Mouse (Mus musculus) MEL (cell line): ENCODE results near the gene Wdr4. TPM values are rescaled to one million over a fixed set of nuclear protein-coding genes. Genes with fewer than 3 reads are reported as not detected.
A peak's percentile ranks its signal among the peaks of the same experiment; 100 is the strongest.
"Not testable (repeated sequence)": the region's sequence is repeated elsewhere in the genome, so short reads cannot be mapped to it uniquely, and the experiment has no call there.

Experiments used
- DNase-seq: peaks from one replicate; pipeline ENCODE4 v3.0.0; 2011; ENCODE audit warnings: low read depth, low spot score
- H3K27ac ChIP-seq: 2 replicates; pipeline ENCODE4 v1.5.1; 2012; ENCODE audit warnings: low read depth, mild to moderate bottlenecking, control low read depth, low read length, moderate library complexity; ENCODE audit not compliant: control insufficient read depth
- H3K27me3 ChIP-seq, 2 experiments: fragments of 150-350 bp in 1 of 2; sonication (generic) in 1 of 2; 2 replicates each; pipeline ENCODE4 v1.6.1; 2012; ENCODE audit warnings: low read length in 2 of 2, mild to moderate bottlenecking in 2 of 2, improper control_type of control experiment in 1 of 2, moderate library complexity in 1 of 2; ENCODE audit not compliant: insufficient read depth in 2 of 2, control insufficient read depth in 1 of 2
- H3K36me3 ChIP-seq, 2 experiments: 2 replicates each; pipeline ENCODE4 v1.6.1; 2012 to 2014; ENCODE audit warnings: low read length in 2 of 2, improper control_type of control experiment in 1 of 2, inconsistent platforms in 1 of 2, mild to moderate bottlenecking in 1 of 2; ENCODE audit not compliant: insufficient read depth in 2 of 2, control insufficient read depth in 1 of 2
- H3K4me1 ChIP-seq, 2 experiments: fragments of 150-350 bp in 1 of 2; sonication (generic) in 1 of 2; 2 replicates each; pipeline ENCODE4 v1.6.1; 2012; ENCODE audit warnings: low read length in 2 of 2, improper control_type of control experiment in 1 of 2, mild to moderate bottlenecking in 1 of 2; ENCODE audit not compliant: insufficient read depth in 2 of 2, control insufficient read depth in 1 of 2
- H3K4me3 ChIP-seq, 2 experiments: fragments of 150-350 bp in 1 of 2; sonication (generic) in 1 of 2; 2 replicates each; pipeline ENCODE4 v1.5.1; 2012; ENCODE audit warnings: low read depth in 2 of 2, low read length in 2 of 2, mild to moderate bottlenecking in 2 of 2, moderate library complexity in 2 of 2, control low read depth in 1 of 2, improper control_type of control experiment in 1 of 2; ENCODE audit not compliant: control insufficient read depth in 1 of 2, insufficient read depth in 1 of 2
- H3K79me2 ChIP-seq: 2 replicates; pipeline ENCODE4 v1.6.1; 2012; ENCODE audit warnings: mild to moderate bottlenecking, low read length, moderate library complexity; ENCODE audit not compliant: control insufficient read depth, poor library complexity, insufficient read depth
- H3K9ac ChIP-seq: 2 replicates; pipeline ENCODE4 v1.6.1; 2012; ENCODE audit warnings: low read depth, mild to moderate bottlenecking, control low read depth, low read length, moderate library complexity; ENCODE audit not compliant: control insufficient read depth, poor library complexity, severe bottlenecking
- H3K9me3 ChIP-seq: fragments of 150-350 bp; sonication (generic); replicated peaks from 2 replicates; pipeline ENCODE4 v1.6.1; 2012; ENCODE audit warnings: mild to moderate bottlenecking, low read length, improper control_type of control experiment, moderate library complexity; ENCODE audit not compliant: insufficient read depth
- CHD2 ChIP-seq: IDR thresholded peaks from 2 replicates; pipeline ENCODE4 v1.6.1; 2011; ENCODE audit warnings: low read length, improper control_type of control experiment
- CTCF ChIP-seq, 3 experiments: IDR thresholded peaks in 2 of 3; conservative IDR thresholded peaks in 1 of 3; 2 replicates each; pipeline ENCODE4 v1.5.1; 2011 to 2012; ENCODE audit warnings: low read length in 3 of 3, low read depth in 2 of 3, mild to moderate bottlenecking in 2 of 3, improper control_type of control experiment in 1 of 3, inconsistent platforms in 1 of 3, mixed read lengths in 1 of 3, moderate library complexity in 1 of 3; ENCODE audit not compliant: control insufficient read depth in 1 of 3, insufficient read depth in 1 of 3, poor library complexity in 1 of 3, severe bottlenecking in 1 of 3
- ELF1 ChIP-seq: IDR thresholded peaks from 2 replicates; pipeline ENCODE4 v1.6.1; 2014; ENCODE audit warnings: low read depth, mild to moderate bottlenecking, inconsistent platforms, low read length, improper control_type of control experiment, moderate library complexity
- EP300 ChIP-seq, 2 experiments: IDR thresholded peaks; 2 replicates each; pipeline ENCODE4 v1.6.1; 2011; ENCODE audit warnings: improper control_type of control experiment in 2 of 2, low read length in 2 of 2, low read depth in 1 of 2, mild to moderate bottlenecking in 1 of 2
- HCFC1 ChIP-seq: IDR thresholded peaks from 2 replicates; pipeline ENCODE4 v1.6.1; 2012; ENCODE audit warnings: low read depth, mild to moderate bottlenecking, inconsistent platforms, low read length, improper control_type of control experiment, moderate library complexity
- MYB ChIP-seq: IDR thresholded peaks from 2 replicates; pipeline ENCODE4 v1.6.1; 2011; ENCODE audit warnings: mild to moderate bottlenecking, low read depth, low read length, improper control_type of control experiment
- MYC ChIP-seq: IDR thresholded peaks from 2 replicates; pipeline ENCODE4 v1.6.1; 2011; ENCODE audit warnings: low read depth, mild to moderate bottlenecking, low read length, improper control_type of control experiment, moderate library complexity
- POLR2A ChIP-seq, 2 experiments: IDR thresholded peaks; 2 replicates each; pipeline ENCODE4 v1.6.1; 2011 to 2012; ENCODE audit warnings: low read length in 2 of 2, mild to moderate bottlenecking in 2 of 2, control low read depth in 1 of 2, improper control_type of control experiment in 1 of 2, low read depth in 1 of 2, moderate library complexity in 1 of 2; ENCODE audit not compliant: control insufficient read depth in 1 of 2, insufficient read depth in 1 of 2, poor library complexity in 1 of 2
- RAD21 ChIP-seq: IDR thresholded peaks from 2 replicates; pipeline ENCODE4 v1.6.1; 2011; ENCODE audit warnings: mild to moderate bottlenecking, low read depth, low read length, improper control_type of control experiment
- TAL1 ChIP-seq: IDR thresholded peaks from 2 replicates; pipeline ENCODE4 v1.6.1; 2012; ENCODE audit warnings: mild to moderate bottlenecking, inconsistent platforms, low read length, moderate library complexity, mixed read lengths
- UBTF ChIP-seq: IDR thresholded peaks from 2 replicates; pipeline ENCODE4 v1.6.1; 2012; ENCODE audit warnings: low read depth, mild to moderate bottlenecking, inconsistent platforms, low read length, improper control_type of control experiment, moderate library complexity, borderline replicate concordance; ENCODE audit not compliant: insufficient read depth
- ZMIZ1 ChIP-seq: IDR thresholded peaks from 2 replicates; pipeline ENCODE4 v1.6.1; 2012; ENCODE audit warnings: low read depth, mild to moderate bottlenecking, inconsistent platforms, low read length, improper control_type of control experiment, moderate library complexity
- polyA plus RNA-seq, 2 experiments: library from polyadenylated mRNA; stranded (reverse) in 1 of 2; unstranded in 1 of 2; fragments of >175 nt in 1 of 2; fragments of >200 nt in 1 of 2; gene quantifications; 2 replicates each; pipeline versions ENCODE4 v1.2.1 to v1.2.4; 2012; ENCODE audit warnings: low replicate concordance in 2 of 2, low read depth in 1 of 2; ENCODE audit not compliant: insufficient read length in 2 of 2, insufficient read depth in 1 of 2, missing spikeins in 1 of 2
- total RNA-seq: library from RNA; depleted of rRNA; stranded (reverse); fragments of 300-350 nt; gene quantifications from 2 replicates; pipeline ENCODE4 v1.2.3, GENCODE M21; 2012

Wdr4 gene
- total and polyA plus RNA-seq, 3 experiments, result 109 to 118 TPM; not detected in 1

DNA sequence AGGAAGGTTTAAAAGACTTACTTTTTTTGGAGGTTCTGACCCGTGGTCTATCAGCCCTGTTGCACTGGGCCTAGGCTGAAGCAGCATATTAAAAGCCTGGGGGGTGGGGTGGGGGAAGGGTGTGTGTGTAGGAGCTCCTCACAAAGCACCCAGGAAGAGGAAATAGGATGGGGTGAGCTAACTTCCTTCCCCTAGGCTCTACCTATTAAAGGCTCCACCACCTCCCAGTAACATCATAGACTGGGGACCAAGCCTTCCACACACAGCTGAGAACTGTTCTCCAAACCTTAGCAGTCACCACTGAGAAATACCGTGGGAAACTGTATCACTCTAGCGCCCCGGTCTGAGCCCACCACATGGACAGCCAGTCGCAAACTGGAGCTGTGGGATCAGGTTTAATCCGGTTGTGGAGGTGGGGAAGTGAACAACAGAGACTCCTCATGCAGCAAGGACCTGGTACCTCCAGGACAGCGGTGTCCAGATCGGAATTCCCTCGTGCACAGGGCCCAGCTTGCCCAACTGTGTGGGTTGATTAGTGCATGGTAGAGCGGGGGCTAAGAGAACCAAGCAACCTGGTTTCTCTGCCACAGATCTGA lies 38.3 kb upstream of the Wdr4 start (continued):
- TF ChIP-seq HCFC1 (peak; percentile 64), ELF1 (no peak), MYB (no peak), CTCF (IDR thresholded peaks at IDR 0.05 in 2 of 3, conservative IDR thresholded peaks at IDR 0.05 in 1 of 3; ENCODE audit: control insufficient read depth in 1 of 3, insufficient read depth in 1 of 3, low read depth in 2 of 3, low read length in 3 of 3, poor library complexity in 1 of 3, severe bottlenecking in 1 of 3) (no peak), POLR2A (IDR thresholded peaks at IDR 0.05; ENCODE audit: control insufficient read depth in 1 of 2, insufficient read depth in 1 of 2, low read depth in 1 of 2, low read length in 2 of 2, poor library complexity in 1 of 2) (peak; percentile 32 to 77; a peak in 3 of 4 replicates)

DNA sequence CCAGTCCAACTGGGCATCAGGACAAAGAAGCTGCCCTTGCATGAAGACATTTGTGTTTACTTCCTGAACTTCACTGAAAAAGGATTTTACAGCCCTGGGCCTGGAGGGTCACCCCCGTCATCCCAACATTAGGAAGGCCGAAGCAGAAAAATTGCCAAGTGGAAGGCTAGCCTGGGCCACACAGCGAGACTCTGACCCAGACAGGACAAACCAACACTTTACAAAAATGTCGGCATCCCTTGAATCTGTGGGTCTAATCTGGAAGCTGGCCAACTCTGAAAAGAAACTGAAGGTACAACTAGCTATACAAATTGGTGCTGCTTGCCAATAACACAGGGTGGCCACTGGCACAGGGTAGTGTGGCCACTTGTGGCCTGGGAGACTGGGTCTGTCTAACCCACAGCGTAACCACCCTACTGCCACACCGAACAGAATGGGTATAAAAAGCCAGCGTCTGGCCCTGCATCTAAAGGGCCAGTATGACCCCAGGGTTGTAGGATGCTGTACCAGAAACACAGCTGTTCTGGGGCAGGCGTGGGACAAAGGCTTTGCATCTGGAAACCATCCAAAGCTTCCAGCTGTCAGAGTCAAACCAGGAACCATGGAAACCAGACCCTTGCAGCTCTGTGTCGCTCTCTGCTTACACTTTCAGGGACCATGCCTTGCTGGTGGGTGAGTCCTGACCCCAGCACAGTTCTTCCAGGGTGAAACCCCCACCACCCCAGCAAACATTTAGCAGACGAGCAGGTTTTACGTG lies 37.5 kb upstream of the Wdr4 start:
- H3K9me3 ChIP-seq, result no peaks in the 10 kb centered on the region
- H3K27me3 ChIP-seq, result no peaks in the 10 kb centered on the region
- peak overlapping the region; percentile 37 for H3K9ac ChIP-seq
- H3K79me2 ChIP-seq, result peaks cover 16% of the 10 kb centered on the region
- H3K4me1 ChIP-seq, result peaks cover 0 to 14% of the 10 kb centered on the region in 2 experiments; a peak in 3 of 4 replicates
- no peak overlapping the region for H3K27ac ChIP-seq
- H3K4me3 ChIP-seq, result peak overlapping the region in 1 of 2 experiments; percentile 6; a peak in 1 of 4 replicates
- DNase-seq, result no peak
- peaks cover 0 to 9% of the 10 kb centered on the region in 2 experiments; a peak in 1 of 4 replicates for H3K36me3 ChIP-seq
- TF ChIP-seq POLR2A (IDR thresholded peaks at IDR 0.05; ENCODE audit: control insufficient read depth in 1 of 2, insufficient read depth in 1 of 2, low read depth in 1 of 2, low read length in 2 of 2, poor library complexity in 1 of 2), result no peak
- no peak for TF ChIP-seq MYC
- no peak for TF ChIP-seq ZMIZ1
- TF ChIP-seq RAD21, result no peak
- no peak for TF ChIP-seq CTCF (IDR thresholded peaks at IDR 0.05 in 2 of 3, conservative IDR thresholded peaks at IDR 0.05 in 1 of 3; ENCODE audit: control insufficient read depth in 1 of 3, insufficient read depth in 1 of 3, low read depth in 2 of 3, low read length in 3 of 3, poor library complexity in 1 of 3, severe bottlenecking in 1 of 3)
- no peak for TF ChIP-seq EP300 (IDR thresholded peaks at IDR 0.05; ENCODE audit: low read depth in 1 of 2, low read length in 2 of 2)
- no peak for TF ChIP-seq CHD2

DNA sequence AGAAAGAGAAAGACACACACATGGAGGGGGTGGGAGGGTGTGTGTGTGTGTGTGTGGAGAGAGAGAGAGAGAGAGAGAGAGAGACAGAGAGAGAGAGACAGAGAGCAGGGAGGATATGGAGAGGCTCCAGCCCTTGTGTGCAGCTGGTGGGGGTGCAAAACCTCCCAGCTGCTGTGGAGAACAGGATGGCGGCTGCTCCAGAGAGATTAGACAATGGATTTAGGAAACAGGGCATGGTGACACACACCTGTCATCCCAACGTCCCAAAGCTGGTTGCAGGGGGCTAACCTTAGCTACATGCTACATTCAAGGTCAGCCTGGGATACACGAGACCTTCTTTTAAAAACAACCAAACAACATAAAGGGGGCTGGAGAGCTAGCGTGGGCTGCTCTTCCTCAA lies 36.5 kb upstream of the Wdr4 start:
- Histone ChIP-seq H3K27ac (no peak overlapping the region), H3K4me1 (peaks cover 0 to 14% of the 10 kb centered on the region in 2 experiments; a peak in 3 of 4 replicates), H3K79me2 (peaks cover 16% of the 10 kb centered on the region), H3K4me3 (no peak overlapping the region), H3K27me3 (no peaks in the 10 kb centered on the region), H3K36me3 (peaks cover 0 to 9% of the 10 kb centered on the region in 2 experiments; a peak in 1 of 4 replicates), H3K9me3 (no peaks in the 10 kb centered on the region), H3K9ac (no peak overlapping the region)
- DNase-seq, result no peak
- TF ChIP-seq UBTF (no peak), TAL1 (0 out of 2 replicates have a peak, but pooled peaks have one; percentile 7)

DNA sequence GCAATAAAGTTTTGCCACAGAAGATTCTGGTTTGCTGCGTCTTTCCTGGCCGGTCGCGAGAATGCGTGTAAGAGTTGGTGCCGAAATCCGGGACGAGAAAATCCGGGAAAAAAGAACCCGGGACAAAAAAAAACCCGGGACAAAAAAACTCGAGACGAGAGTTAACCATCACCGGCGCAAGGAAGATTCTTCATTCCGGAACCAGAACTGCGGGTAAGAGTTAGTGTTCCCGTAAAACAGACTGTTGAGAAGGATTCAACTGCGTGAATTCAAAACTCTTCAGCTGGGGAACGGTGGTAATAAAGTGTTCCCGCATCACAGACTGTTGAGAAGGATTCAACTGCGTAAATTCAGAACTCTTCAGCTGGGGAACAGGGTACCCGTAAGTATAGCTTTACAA lies 32.8 kb upstream of the Wdr4 start:
- not testable (repeated sequence) for H3K27me3 ChIP-seq, DNase-seq, H3K36me3 ChIP-seq

More for the DNA sequence above, 32.8 kb upstream of the Wdr4 start:
- not testable (repeated sequence) for H3K27ac ChIP-seq, H3K9ac ChIP-seq, H3K4me3 ChIP-seq, H3K79me2 ChIP-seq, H3K4me1 ChIP-seq, H3K9me3 ChIP-seq
